Mouse (Mus musculus) ZHBTc4 (cell line): ENCODE results near the gene Fam187b.

Experiments
- DNase-seq: peaks from one replicate; pipeline ENCODE4 v3.0.0-alpha.2; 2011; ENCODE audit warnings: low read depth, low spot score

Fam187b gene

GRCm38 (mm10) chr7:31008889-31009288 lies 35.3 kb downstream of the Fam187b start:
- DNase-seq: no peak

DNA sequence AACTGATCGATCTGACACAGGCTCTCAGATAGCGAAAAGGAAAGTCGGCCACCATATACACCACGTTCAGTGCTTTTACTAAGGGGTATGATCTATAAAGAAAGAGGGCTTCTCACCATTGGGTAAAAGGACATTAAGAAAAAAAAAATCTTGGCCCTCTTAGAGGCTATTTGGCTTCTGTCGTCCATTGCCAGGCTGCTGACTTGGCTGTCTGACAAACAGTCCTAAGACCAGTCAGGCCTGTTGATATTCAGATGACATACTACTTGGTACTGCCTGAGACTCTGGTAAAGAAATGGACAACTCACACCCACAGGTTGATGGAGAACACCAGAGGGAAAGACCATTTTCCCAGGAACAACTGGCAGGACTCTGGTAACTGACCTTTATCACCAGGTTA lies 39.4 kb downstream of the Fam187b start:
- no peak for DNase-seq

- DNase-seq: peak; percentile 16
Measured at GRCm38 (mm10) chr7:31017104-31017901, 43.7 kb downstream of the Fam187b start.

DNA sequence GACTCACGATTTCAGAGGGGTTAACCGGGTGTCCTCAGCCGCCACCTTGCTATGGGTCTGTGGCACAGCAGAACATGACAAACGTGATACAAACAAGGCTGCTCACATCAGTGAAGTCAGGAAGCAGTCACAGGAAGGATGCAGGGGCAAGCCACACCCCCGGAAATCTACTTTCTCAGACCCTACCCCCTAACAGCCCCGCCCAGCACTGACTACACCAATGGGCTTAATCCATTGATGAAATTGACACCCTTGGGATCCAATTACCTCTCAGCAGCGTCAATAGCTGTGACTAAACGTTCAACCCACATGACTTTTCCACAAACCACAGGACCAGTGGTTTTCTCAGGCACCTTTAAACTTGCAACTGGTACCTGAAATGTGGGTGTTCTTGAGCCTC lies 55.0 kb downstream of the Fam187b start:
- DNase-seq: peak; percentile 90

DNA sequence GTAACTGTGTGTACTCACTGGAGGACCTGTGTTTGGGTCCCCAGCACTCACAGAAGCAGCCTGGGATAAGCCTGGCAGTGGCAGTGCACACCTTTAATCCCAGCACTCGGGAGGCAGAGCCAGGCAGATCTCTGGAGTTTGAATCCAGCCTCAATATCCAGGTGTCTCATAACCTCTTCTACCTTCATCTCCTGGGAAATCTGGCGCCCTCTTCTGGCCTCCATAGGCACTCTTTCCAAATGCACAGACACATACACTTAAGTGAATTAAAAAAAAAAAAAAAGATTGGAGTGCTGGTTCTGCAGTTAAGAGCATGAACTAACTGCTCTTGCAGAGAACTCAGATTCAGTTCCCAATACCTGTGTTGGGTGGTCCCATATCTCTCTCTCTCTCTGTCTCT lies 57.1 kb downstream of the Fam187b start:
- peak; percentile 89 for DNase-seq

GRCm38 (mm10) chr7:31031731-31032130 lies 58.1 kb downstream of the Fam187b start:
- DNase-seq: no peak

DNA sequence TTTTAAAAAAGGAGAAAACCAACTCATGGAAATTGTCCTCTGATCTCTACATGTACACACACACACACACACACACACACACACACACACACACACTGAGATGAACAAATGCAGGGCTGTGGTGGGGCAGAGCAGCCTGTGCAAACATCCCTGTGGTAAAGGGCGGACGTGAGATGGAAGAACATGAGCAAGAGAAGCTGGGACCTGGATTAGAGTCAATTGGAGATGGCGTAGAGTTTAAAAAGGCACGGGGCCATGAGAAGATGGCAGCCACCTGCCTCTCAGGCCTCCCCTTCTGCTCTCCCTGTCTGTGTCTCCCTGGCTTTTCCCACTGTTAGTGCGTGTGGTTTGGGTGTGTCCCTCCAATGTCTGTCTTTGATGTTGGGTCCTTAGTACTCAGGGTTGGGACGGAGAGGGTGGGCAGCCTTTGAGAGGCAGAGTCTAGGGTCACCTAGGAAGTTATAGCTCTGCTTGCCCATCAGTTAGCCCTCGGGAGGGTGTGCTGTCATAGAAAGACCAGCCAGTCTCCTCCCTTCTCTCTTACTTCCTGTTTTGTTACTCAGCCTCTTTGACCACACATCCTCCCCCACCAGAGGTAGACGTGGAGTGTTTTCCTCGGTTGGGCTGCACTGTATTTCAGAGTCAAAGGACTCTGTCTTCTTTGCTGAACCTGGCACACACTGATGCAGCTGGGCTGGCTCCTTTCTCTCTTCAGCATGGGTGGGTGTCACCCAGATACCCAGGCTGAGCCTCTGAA lies 60.0 kb downstream of the Fam187b start:
- no peak for DNase-seq

- DNase-seq: peak; percentile 75
Measured at GRCm38 (mm10) chr7:31034789-31035188, 61.2 kb downstream of the Fam187b start.

DNA sequence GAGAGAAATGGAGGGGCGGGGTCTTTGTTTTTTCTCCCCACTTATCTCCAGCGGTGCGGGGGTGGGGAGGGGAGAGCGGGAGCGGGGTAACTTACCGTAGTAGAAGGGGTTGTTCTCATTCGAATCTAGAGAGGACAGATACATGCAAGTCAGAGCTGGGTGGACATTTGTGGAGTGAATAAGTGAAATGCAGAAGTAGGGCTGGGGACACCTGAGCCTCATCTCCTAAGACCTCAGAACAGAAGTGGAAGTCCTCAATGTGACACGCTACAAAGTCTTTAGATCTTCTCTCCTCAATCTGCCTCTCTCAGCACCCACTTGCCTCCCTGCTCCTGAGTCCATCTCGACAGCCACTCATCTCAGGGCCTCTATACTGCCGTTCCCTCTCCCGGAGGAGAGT lies 61.7 kb downstream of the Fam187b start:
- no peak for DNase-seq

DNA sequence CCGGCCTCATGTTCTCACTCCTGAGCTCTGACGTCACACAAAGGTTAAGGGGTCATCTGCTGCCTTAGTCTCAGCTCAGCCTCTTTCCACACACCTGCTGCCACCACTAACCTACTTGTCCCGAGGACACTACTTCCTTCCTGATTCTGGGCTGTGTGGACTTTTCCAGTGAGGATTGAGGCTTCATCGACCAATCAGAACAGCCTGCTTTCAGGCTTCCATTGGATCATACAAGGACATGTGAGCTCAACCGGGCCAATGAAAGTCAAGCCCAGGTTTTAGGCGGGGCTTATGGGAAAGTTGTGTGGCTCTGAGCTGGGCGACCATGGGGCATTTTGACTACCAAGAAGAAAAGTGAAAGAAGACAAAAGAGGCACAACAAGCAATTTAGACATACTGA lies 63.3 kb downstream of the Fam187b start:
- DNase-seq: peak; percentile 84

- no peak for DNase-seq
Measured at GRCm38 (mm10) chr7:31037675-31038074, 64.1 kb downstream of the Fam187b start.

DNA sequence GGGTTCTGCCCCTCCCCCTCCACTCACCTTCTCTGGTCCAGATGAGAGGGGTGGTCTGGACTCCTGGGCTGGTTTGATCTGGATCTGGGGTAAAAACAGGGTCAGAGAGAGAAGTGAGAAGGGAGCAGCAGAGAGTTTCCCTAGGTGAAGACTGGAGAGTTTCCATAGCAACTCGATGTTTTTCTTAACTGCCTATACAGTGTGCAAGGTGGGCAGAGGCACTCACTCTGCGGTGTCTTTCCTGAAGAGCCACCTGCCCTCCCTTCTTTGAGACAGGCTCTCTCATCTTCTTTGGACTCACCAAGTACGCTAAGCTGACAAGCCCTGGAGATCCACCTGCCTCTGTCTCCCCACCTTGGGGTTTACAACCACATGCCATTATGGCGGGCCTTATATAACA lies 65.4 kb downstream of the Fam187b start:
- no peak for DNase-seq
